23 mouse cellular contexts compared by ENCODE assay signal in the genomic region with DNA sequence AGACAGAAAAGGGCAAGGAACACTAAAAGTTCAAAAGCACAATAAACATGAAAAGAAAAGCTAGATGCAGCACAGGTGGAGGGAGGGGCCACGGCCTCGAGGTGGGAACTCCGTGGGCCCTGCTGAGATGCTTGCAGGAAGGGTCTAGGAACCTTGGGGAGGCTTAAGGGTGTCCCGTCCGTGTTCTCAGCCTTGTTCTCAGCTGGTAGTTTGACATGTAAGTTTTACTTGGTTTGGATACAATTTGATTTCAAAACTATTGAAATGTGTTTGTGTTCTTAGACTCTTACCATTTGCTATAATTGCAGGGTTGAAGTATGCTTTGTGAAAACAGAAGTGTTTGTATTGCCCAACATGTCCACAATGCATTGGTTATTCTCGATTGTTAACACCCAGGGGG.
DNase-seq lines count a peak whose midpoint lies in the region; ATAC-seq and TF ChIP-seq lines count a peak whose summit lies in the region.
"Had no signal": no experiment of that assay in that cellular context is flagged by ENCODE, and none has a peak within 500 bp of the region (broad histone marks: within the 10 kb centered on the region; RNA-seq: fewer than 3 reads in every experiment).

No protein-coding gene starts in this region.

- peak; percentile 35; the same call in 1 of the 2 replicates for ATAC-seq in lung, postnatal 0 days
- ATAC-seq in midbrain, embryonic 11.5 days (ENCODE audit: low FRiP score), result no peak
- ATAC-seq in midbrain, embryonic 14.5 days (ENCODE audit: low FRiP score, low TSS enrichment), result no peak
- ATAC-seq: forebrain, embryonic 14.5 days; forebrain, postnatal 0 days had no signal

- no peaks in the 10 kb centered on the region for H3K36me3 ChIP-seq in heart, adult 2 months (ENCODE audit: control insufficient read depth, insufficient read depth, low read length)
- no peaks in the 10 kb centered on the region for H3K36me3 ChIP-seq in lung, postnatal 0 days (ENCODE audit: insufficient read depth, low read length)
- no peaks in the 10 kb centered on the region for H3K36me3 ChIP-seq in midbrain, embryonic 11.5 days (ENCODE audit: control insufficient read depth, insufficient read depth, low read length)
- H3K36me3 ChIP-seq in midbrain, embryonic 14.5 days (ENCODE audit: control insufficient read depth, insufficient read depth, low read length), result no peaks in the 10 kb centered on the region
- H3K36me3 ChIP-seq: hindbrain, embryonic 12.5 days had no signal

- no peak for TF ChIP-seq EP300 in heart, adult 2 months (IDR thresholded peaks at IDR 0.05; ENCODE audit: insufficient read depth, low read depth, low read length)
- no peak for TF ChIP-seq EP300 in lung, postnatal 0 days (IDR thresholded peaks at IDR 0.05)

- TF ChIP-seq CTCF in heart, adult 2 months (IDR thresholded peaks at IDR 0.05), result no peak
- no peak for TF ChIP-seq CTCF in lung, postnatal 0 days (IDR thresholded peaks at IDR 0.05)
- no peak for TF ChIP-seq CTCF in lung, adult 2 months (IDR thresholded peaks at IDR 0.05; ENCODE audit: insufficient read depth, low read length)

- no peak for TF ChIP-seq POLR2A in heart, adult 2 months (IDR thresholded peaks at IDR 0.05; ENCODE audit: insufficient read depth, low read depth, low read length)
- TF ChIP-seq POLR2A in lung, adult 2 months (IDR thresholded peaks at IDR 0.05; ENCODE audit: borderline replicate concordance, extremely low read depth, low read depth, low read length), result no peak

- WGBS in heart, adult 2 months, result 81% methylated on average over 6 of the region's 6 CpGs
- 67% methylated on average over 6 of the region's 6 CpGs for WGBS in lung, postnatal 0 days
- 58% methylated on average over 6 of the region's 6 CpGs for WGBS in lung, adult 2 months
- 84% methylated on average over 6 of the region's 6 CpGs for WGBS in midbrain, embryonic 11.5 days
- 86% methylated on average over 6 of the region's 6 CpGs for WGBS in midbrain, embryonic 14.5 days

- H3K27me3 ChIP-seq in heart, adult 2 months (ENCODE audit: control insufficient read depth, insufficient read depth, low read length), result no peaks in the 10 kb centered on the region
- H3K27me3 ChIP-seq in lung, postnatal 0 days (replicated peaks; ENCODE audit: insufficient read depth, low read length), result no peaks in the 10 kb centered on the region
- H3K27me3 ChIP-seq in midbrain, embryonic 11.5 days (ENCODE audit: control insufficient read depth, insufficient read depth, low read length), result no peaks in the 10 kb centered on the region
- H3K27me3 ChIP-seq in midbrain, embryonic 14.5 days (ENCODE audit: control insufficient read depth, insufficient read depth, low read length), result no peaks in the 10 kb centered on the region
- H3K27me3 ChIP-seq: CH12.LX; embryonic facial prominence, embryonic 13.5 days; hindbrain, embryonic 12.5 days; hindbrain, embryonic 15.5 days had no signal

- peaks cover 1% of the 10 kb centered on the region for H3K4me1 ChIP-seq in heart, adult 2 months (ENCODE audit: control insufficient read depth, insufficient read depth, low read length)
- no peaks in the 10 kb centered on the region for H3K4me1 ChIP-seq in lung, postnatal 0 days (ENCODE audit: insufficient read depth, low read depth, low read length)
- H3K4me1 ChIP-seq in lung, adult 2 months (ENCODE audit: control insufficient read depth, insufficient read depth, low read length), result no peaks in the 10 kb centered on the region
- H3K4me1 ChIP-seq in midbrain, embryonic 11.5 days (ENCODE audit: control insufficient read depth, insufficient read depth, low read length), result no peaks in the 10 kb centered on the region
- H3K4me1 ChIP-seq in midbrain, embryonic 14.5 days (ENCODE audit: control insufficient read depth, insufficient read depth, low read length), result no peaks in the 10 kb centered on the region
- H3K4me1 ChIP-seq: embryonic facial prominence, embryonic 13.5 days; hindbrain, embryonic 12.5 days; hindbrain, embryonic 15.5 days had no signal

- DNase-seq in heart, adult 11 months, result peak; percentile 60
- DNase-seq in heart, adult 2 months, result no peak
- peak; percentile 45 for DNase-seq in lung, postnatal 0 days (ENCODE audit: low spot score)
- DNase-seq in lung, adult 2 months, result no peak
- DNase-seq in midbrain, embryonic 11.5 days (ENCODE audit: low spot score, missing footprints), result peak; percentile 61
- no peak for DNase-seq in midbrain, embryonic 14.5 days
- DNase-seq in retina, embryonic 14.5 days (ENCODE audit: low spot score), result no peak
- DNase-seq: adrenal gland, adult 2 months; adrenal gland, postnatal 14 days; B cell, adult 2 months; cerebellum, adult 11 months; cerebellum, adult 2 months; cerebellum, adult 9-11 months; cerebellum, postnatal 25 days; forebrain, postnatal 0 days; gastrocnemius, adult 2 months; gastrocnemius, postnatal 14 days had no signal

- H3K27ac ChIP-seq in heart, adult 2 months, result no peak overlapping the region
- H3K27ac ChIP-seq in lung, postnatal 0 days (ENCODE audit: low read length), result no peak overlapping the region
- H3K27ac ChIP-seq in midbrain, embryonic 11.5 days (ENCODE audit: low read depth, low read length), result no peak overlapping the region
- no peak overlapping the region for H3K27ac ChIP-seq in midbrain, embryonic 14.5 days (replicated peaks; ENCODE audit: low read depth, low read length)
- H3K27ac ChIP-seq: embryonic facial prominence, embryonic 13.5 days; gastrocnemius, adult 2 months; hindbrain, embryonic 12.5 days; hindbrain, embryonic 15.5 days had no signal

- intact Hi-C loops in heart, adult 2 months (cut with DNase I), result no loop called here

- no peak overlapping the region for H3K4me3 ChIP-seq in heart, adult 2 months
- no peak overlapping the region for H3K4me3 ChIP-seq in lung, postnatal 0 days (ENCODE audit: low read depth, low read length)
- H3K4me3 ChIP-seq in lung, adult 2 months (replicated peaks; ENCODE audit: extremely low read depth, low read depth, low read length), result no peak overlapping the region
- no peak overlapping the region for H3K4me3 ChIP-seq in midbrain, embryonic 11.5 days (ENCODE audit: low read depth, low read length)
- H3K4me3 ChIP-seq in midbrain, embryonic 14.5 days (replicated peaks; ENCODE audit: low read depth, low read length), result no peak overlapping the region
- H3K4me3 ChIP-seq: embryonic facial prominence, embryonic 13.5 days; gastrocnemius, adult 2 months; hindbrain, embryonic 12.5 days; hindbrain, embryonic 15.5 days had no signal

- H3K9me3 ChIP-seq in lung, postnatal 0 days (ENCODE audit: low read length), result no peaks in the 10 kb centered on the region
- H3K9me3 ChIP-seq in midbrain, embryonic 11.5 days (ENCODE audit: control insufficient read depth, low read length), result no peaks in the 10 kb centered on the region
- peaks cover 9% of the 10 kb centered on the region; the same call in 1 of the 2 replicates for H3K9me3 ChIP-seq in midbrain, embryonic 14.5 days (ENCODE audit: control insufficient read depth, low read length)

- no peak overlapping the region for H3K4me2 ChIP-seq in lung, postnatal 0 days (replicated peaks; ENCODE audit: low read depth, low read length)
- no peak overlapping the region for H3K4me2 ChIP-seq in midbrain, embryonic 11.5 days
- H3K4me2 ChIP-seq in midbrain, embryonic 14.5 days (ENCODE audit: low read length), result no peak overlapping the region
- H3K4me2 ChIP-seq: embryonic facial prominence, embryonic 13.5 days; heart, embryonic 11.5 days; hindbrain, embryonic 12.5 days; hindbrain, embryonic 15.5 days had no signal

- no peaks in the 10 kb centered on the region for H3K79me2 ChIP-seq in heart, adult 2 months (replicated peaks; ENCODE audit: control insufficient read depth, insufficient read depth, low read length)

- H3K9ac ChIP-seq in heart, adult 2 months (ENCODE audit: low read depth, low read length), result no peak overlapping the region
- H3K9ac ChIP-seq in lung, postnatal 0 days (replicated peaks; ENCODE audit: low read depth), result no peak overlapping the region
- no peak overlapping the region for H3K9ac ChIP-seq in midbrain, embryonic 11.5 days (ENCODE audit: low read length)
- H3K9ac ChIP-seq in midbrain, embryonic 14.5 days (replicated peaks; ENCODE audit: low read length), result no peak overlapping the region
- H3K9ac ChIP-seq: embryonic facial prominence, embryonic 13.5 days; forebrain, postnatal 0 days; hindbrain, embryonic 12.5 days; hindbrain, embryonic 15.5 days had no signal

Comparison
In these comparisons a context has a peak if more than half of its experiments do, and no peak if none do; other contexts are left out.
1. DNase-seq: peak in heart, adult 11 months (single experiment), lung, postnatal 0 days (single experiment) and midbrain, embryonic 11.5 days (single experiment); none in heart, adult 2 months (0 of 2), lung, adult 2 months (single experiment), midbrain, embryonic 14.5 days (single experiment) and retina, embryonic 14.5 days (single experiment).